Mouse (Mus musculus) midbrain, embryonic 15.5 days (tissue): ENCODE measurements around the gene Smox. TPM values are rescaled to one million over a fixed set of nuclear protein-coding genes. Genes with fewer than 3 reads are reported as not detected.

Experiments used
- ATAC-seq: fragments of 200-750 bp; cut with Nextera tagmentation; replicated peaks from 2 replicates; pipeline ENCODE4 v1.8.0; 2017; ENCODE audit warnings: moderate TSS enrichment
- H3K27ac ChIP-seq: fragments of 300-500 bp; sonication (generic); 2 replicates; pipeline ENCODE4 v1.5.1; 2015; ENCODE audit warnings: mild to moderate bottlenecking, inconsistent platforms
- H3K27me3 ChIP-seq: fragments of 300-500 bp; sonication (generic); replicated peaks from 2 replicates; pipeline ENCODE4 v1.6.1; 2015; ENCODE audit warnings: inconsistent platforms
- H3K36me3 ChIP-seq: fragments of 300-500 bp; sonication (generic); replicated peaks from 2 replicates; pipeline ENCODE4 v1.6.1; 2015; ENCODE audit warnings: inconsistent platforms
- H3K4me1 ChIP-seq: fragments of 300-500 bp; sonication (generic); 2 replicates; pipeline ENCODE4 v1.6.1; 2015; ENCODE audit warnings: inconsistent platforms
- H3K4me2 ChIP-seq: fragments of 300-500 bp; sonication (generic); 2 replicates; pipeline ENCODE4 v1.6.1; 2015; ENCODE audit warnings: inconsistent platforms, mild to moderate bottlenecking, moderate library complexity
- H3K4me3 ChIP-seq: fragments of 300-500 bp; sonication (generic); 2 replicates; pipeline ENCODE4 v1.5.1; 2015; ENCODE audit warnings: mild to moderate bottlenecking, inconsistent platforms
- H3K9ac ChIP-seq: fragments of 300-500 bp; sonication (generic); 2 replicates; pipeline ENCODE4 v1.6.1; 2015; ENCODE audit warnings: mild to moderate bottlenecking, inconsistent platforms
- H3K9me3 ChIP-seq: fragments of 300-500 bp; sonication (generic); 2 replicates; pipeline ENCODE4 v1.6.1; 2016; ENCODE audit warnings: inconsistent platforms
- WGBS: fragments of 180-500 bp; shearing (Covaris S2); methylation state at CpG from one replicate; pipeline ENCODE4 v1.1.7; 2015; ENCODE audit warnings: mixed read lengths; 5-methylcytosine and 5-hydroxymethylcytosine counted together
- polyA plus RNA-seq: library from polyadenylated mRNA; unstranded; fragments of >200 nt; fragmentation: Nextera tagmentation; extraction: Ambion mirVana; gene quantifications from 2 replicates; pipeline ENCODE4 v1.2.1, GENCODE M21; 2015

Smox gene
- polyA plus RNA-seq, 1 experiment from 2014 or later: 49.0 TPM

DNA sequence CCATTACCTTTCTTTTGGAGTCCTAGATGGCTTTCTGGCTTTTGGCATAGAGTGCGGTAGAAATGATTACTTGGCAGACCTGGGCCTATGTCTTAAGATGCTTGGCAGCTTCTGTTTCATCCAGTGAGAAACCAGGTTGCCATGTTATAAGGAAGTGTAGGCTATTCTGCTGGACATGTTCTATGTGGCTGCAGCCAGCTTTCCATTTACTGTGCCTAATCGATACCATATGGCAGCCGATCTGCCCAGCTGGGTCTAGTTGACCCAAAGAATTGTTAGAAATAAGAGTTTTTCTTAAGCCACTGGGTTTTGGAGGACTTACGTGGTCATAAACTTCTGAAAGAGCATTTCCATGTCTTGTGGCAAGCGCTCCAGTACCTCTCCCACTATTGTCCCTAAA lies 4.0 kb upstream of the Smox start:
- H3K9ac ChIP-seq: no peak overlapping the region
- ATAC-seq: no peak
- WGBS: 91% methylated on average over 5 of the region's 5 CpGs
- no peak overlapping the region for H3K27ac ChIP-seq
- H3K9me3 ChIP-seq: no peaks in the 10 kb centered on the region
- no peaks in the 10 kb centered on the region for H3K27me3 ChIP-seq
- peaks cover 3% of the 10 kb centered on the region; the same call in 1 of the 2 replicates for H3K4me1 ChIP-seq
- no peaks in the 10 kb centered on the region for H3K36me3 ChIP-seq
- H3K4me3 ChIP-seq: no peak overlapping the region
- H3K4me2 ChIP-seq: no peak overlapping the region

GRCm38 (mm10) chr2:131488261-131488660 lies 3.0 kb upstream of the Smox start:
- Histone ChIP-seq H3K27ac (no peak overlapping the region), H3K9me3 (no peaks in the 10 kb centered on the region), H3K4me1 (peaks cover 12% of the 10 kb centered on the region), H3K9ac (no peak overlapping the region), H3K4me2 (no peak overlapping the region), H3K36me3 (no peaks in the 10 kb centered on the region), H3K4me3 (no peak overlapping the region), H3K27me3 (no peaks in the 10 kb centered on the region)
- 81% methylated on average over 4 of the region's 4 CpGs for WGBS
- ATAC-seq: no peak

- ATAC-seq: no peak
- no peaks in the 10 kb centered on the region for H3K36me3 ChIP-seq
- H3K4me3 ChIP-seq: no peak overlapping the region
- peaks cover 18% of the 10 kb centered on the region for H3K4me1 ChIP-seq
- no peaks in the 10 kb centered on the region for H3K27me3 ChIP-seq
- H3K9me3 ChIP-seq: no peaks in the 10 kb centered on the region
- 83% methylated on average over 2 of the region's 2 CpGs for WGBS
- no peak overlapping the region for H3K9ac ChIP-seq
- no peak overlapping the region for H3K4me2 ChIP-seq
- H3K27ac ChIP-seq: no peak overlapping the region
These were observed 2.4 kb upstream of the Smox start for GRCm38 (mm10) chr2:131488870-131489269.

GRCm38 (mm10) chr2:131489591-131489990 lies 1.7 kb upstream of the Smox start:
- H3K4me3 ChIP-seq: no peak overlapping the region
- H3K27me3 ChIP-seq: no peaks in the 10 kb centered on the region
- 75% methylated on average over 4 of the region's 4 CpGs for WGBS
- H3K9me3 ChIP-seq: no peaks in the 10 kb centered on the region
- H3K4me2 ChIP-seq: no peak overlapping the region
- no peak overlapping the region for H3K9ac ChIP-seq
- no peaks in the 10 kb centered on the region for H3K36me3 ChIP-seq
- H3K27ac ChIP-seq: no peak overlapping the region
- peaks cover 19% of the 10 kb centered on the region for H3K4me1 ChIP-seq
- no peak for ATAC-seq

- H3K9me3 ChIP-seq: no peaks in the 10 kb centered on the region
- under 1% methylated on average over 92 of the region's 102 CpGs for WGBS
- H3K9ac ChIP-seq: peak overlapping the region; percentile 97
- H3K4me2 ChIP-seq: peak overlapping the region; percentile 89
- H3K36me3 ChIP-seq: no peaks in the 10 kb centered on the region
- H3K4me3 ChIP-seq: peak overlapping the region; percentile 77
- H3K27me3 ChIP-seq: no peaks in the 10 kb centered on the region
- H3K27ac ChIP-seq: peak overlapping the region; percentile 85
- ATAC-seq: peak; percentile 94
- peaks cover 27% of the 10 kb centered on the region for H3K4me1 ChIP-seq
These were observed 655 bp downstream of the Smox start for GRCm38 (mm10) chr2:131491707-131492595.

DNA sequence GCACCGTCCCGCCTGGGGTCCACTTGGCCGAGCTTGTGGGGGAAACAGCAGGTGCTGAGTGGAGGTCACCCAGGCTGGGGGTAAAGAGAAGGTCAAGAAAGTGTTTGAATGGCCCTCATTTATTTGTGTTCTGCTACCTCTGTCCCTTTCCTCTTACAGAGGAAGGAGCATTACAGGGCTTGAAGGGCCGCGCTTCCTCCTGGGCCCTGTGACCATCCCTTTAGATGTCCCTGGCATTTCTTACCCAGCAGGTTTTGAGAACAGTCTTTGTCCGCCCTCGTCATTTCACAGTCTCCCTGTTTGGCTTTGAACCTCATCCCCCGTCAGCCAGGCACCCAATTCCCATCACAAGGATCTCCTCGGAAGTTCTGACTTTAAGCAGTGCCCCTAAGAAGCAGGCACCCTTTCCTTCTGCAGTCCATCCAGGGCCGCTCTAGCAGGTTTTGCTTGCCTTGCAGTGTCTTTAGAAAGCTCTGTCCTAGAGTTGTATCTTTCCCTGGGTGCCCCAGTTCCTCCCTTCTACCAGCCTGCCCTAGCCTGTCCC lies 1.4 kb downstream of the Smox start:
- Histone ChIP-seq H3K4me2 (peak overlapping the region; percentile 89), H3K4me1 (peaks cover 27% of the 10 kb centered on the region), H3K4me3 (peak overlapping the region; percentile 77), H3K9me3 (no peaks in the 10 kb centered on the region), H3K27me3 (no peaks in the 10 kb centered on the region), H3K9ac (peak overlapping the region; percentile 97), H3K36me3 (no peaks in the 10 kb centered on the region), H3K27ac (peak overlapping the region; percentile 85)
- 10% methylated on average over 10 of the region's 10 CpGs for WGBS
- no peak for ATAC-seq

DNA sequence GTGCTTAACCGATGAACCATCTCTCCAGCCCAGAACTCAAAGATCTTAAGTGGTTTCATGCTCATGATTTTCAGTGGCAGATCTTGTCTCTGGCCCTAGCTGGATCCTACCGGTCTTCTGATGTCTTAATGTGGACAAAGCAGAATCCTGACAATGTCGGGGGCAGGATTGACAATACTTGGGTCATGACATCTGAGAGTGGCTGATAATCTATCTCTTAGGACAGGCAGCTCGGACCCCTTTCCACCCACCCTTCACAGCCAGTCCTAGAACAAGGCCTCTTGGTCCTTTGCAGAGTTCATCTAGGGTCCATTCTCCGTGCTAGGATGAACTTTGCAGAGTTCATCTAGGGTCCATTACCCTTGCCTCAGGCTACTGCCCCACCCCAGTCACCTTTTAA lies 2.1 kb downstream of the Smox start:
- ATAC-seq: no peak
- Histone ChIP-seq H3K9me3 (no peaks in the 10 kb centered on the region), H3K4me1 (peaks cover 27% of the 10 kb centered on the region), H3K9ac (no peak overlapping the region; the same call in 1 of the 2 replicates), H3K27me3 (no peaks in the 10 kb centered on the region), H3K36me3 (no peaks in the 10 kb centered on the region), H3K27ac (no peak overlapping the region), H3K4me2 (peak overlapping the region; percentile 89), H3K4me3 (peak overlapping the region; percentile 77)
- 62% methylated on average over 5 of the region's 5 CpGs for WGBS

DNA sequence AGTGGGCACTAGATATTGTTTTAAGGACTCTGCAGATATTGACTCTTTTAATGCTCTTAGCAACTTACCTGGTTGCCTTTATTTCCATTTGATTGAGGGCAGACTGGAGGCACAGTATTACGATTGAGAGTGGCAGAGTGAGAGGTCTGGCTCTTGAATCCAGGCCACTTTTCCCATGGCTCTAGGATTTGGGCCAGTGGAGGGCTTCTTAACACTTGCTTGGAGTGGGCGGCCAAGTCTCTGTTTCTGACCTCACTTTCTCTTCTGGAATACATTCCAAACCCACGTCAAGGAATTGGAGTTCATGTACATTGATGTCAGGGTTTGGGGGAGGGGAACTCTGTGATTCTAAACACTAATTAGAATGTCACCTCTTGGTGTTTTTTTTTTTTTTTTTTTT lies 4.0 kb downstream of the Smox start:
- Histone ChIP-seq H3K9me3 (no peaks in the 10 kb centered on the region), H3K9ac (no peak overlapping the region), H3K27me3 (no peaks in the 10 kb centered on the region), H3K4me3 (no peak overlapping the region), H3K36me3 (no peaks in the 10 kb centered on the region), H3K4me2 (no peak overlapping the region), H3K27ac (no peak overlapping the region), H3K4me1 (peaks cover 27% of the 10 kb centered on the region)
- WGBS: 66% methylated on average over 3 of the region's 3 CpGs
- no peak for ATAC-seq

GRCm38 (mm10) chr2:131496125-131496820 lies 5.0 kb downstream of the Smox start:
- H3K36me3 ChIP-seq: no peaks in the 10 kb centered on the region
- WGBS: 91% methylated on average over 5 of the region's 5 CpGs
- peaks cover 34% of the 10 kb centered on the region for H3K4me1 ChIP-seq
- ATAC-seq: no peak
- H3K9me3 ChIP-seq: no peaks in the 10 kb centered on the region
- H3K27me3 ChIP-seq: no peaks in the 10 kb centered on the region
- no peak overlapping the region for H3K4me2 ChIP-seq
- H3K27ac ChIP-seq: no peak overlapping the region
- no peak overlapping the region for H3K4me3 ChIP-seq
- H3K9ac ChIP-seq: no peak overlapping the region

GRCm38 (mm10) chr2:131497224-131497856 lies 6.0 kb downstream of the Smox start:
- Histone ChIP-seq H3K4me3 (no peak overlapping the region), H3K36me3 (no peaks in the 10 kb centered on the region), H3K9ac (no peak overlapping the region), H3K4me1 (peaks cover 41% of the 10 kb centered on the region), H3K4me2 (no peak overlapping the region), H3K9me3 (no peaks in the 10 kb centered on the region), H3K27me3 (no peaks in the 10 kb centered on the region), H3K27ac (no peak overlapping the region)
- WGBS: 94% methylated on average over 4 of the region's 4 CpGs
- ATAC-seq: no peak

GRCm38 (mm10) chr2:131498219-131498618 lies 6.9 kb downstream of the Smox start:
- Histone ChIP-seq H3K9me3 (no peaks in the 10 kb centered on the region), H3K27ac (no peak overlapping the region), H3K27me3 (no peaks in the 10 kb centered on the region), H3K9ac (no peak overlapping the region), H3K4me3 (no peak overlapping the region), H3K4me2 (no peak overlapping the region), H3K4me1 (peaks cover 37% of the 10 kb centered on the region), H3K36me3 (no peaks in the 10 kb centered on the region)
- 62% methylated on average over 7 of the region's 7 CpGs for WGBS
- ATAC-seq: no peak

- Histone ChIP-seq H3K27ac (no peak overlapping the region), H3K36me3 (no peaks in the 10 kb centered on the region), H3K4me3 (no peak overlapping the region), H3K9ac (no peak overlapping the region), H3K4me1 (peaks cover 29% of the 10 kb centered on the region), H3K27me3 (no peaks in the 10 kb centered on the region), H3K9me3 (no peaks in the 10 kb centered on the region), H3K4me2 (no peak overlapping the region)
- ATAC-seq: 0 out of 2 replicates have a peak, but pooled peaks have one; percentile 8
- 70% methylated on average over 5 of the region's 5 CpGs for WGBS
These were observed 8.1 kb downstream of the Smox start for GRCm38 (mm10) chr2:131499290-131499845.
